Mouse (Mus musculus): ENCODE measurements around the gene Rfc2.

The Rfc2 gene

GRCm38 (mm10) chr5:134609916-134610643 is 28.9 kb downstream of the Rfc2 start:
- DNase-seq (ENCODE audit: low spot score): no peak

GRCm38 (mm10) chr5:134611810-134612521 is 30.8 kb downstream of the Rfc2 start:
- DNase-seq (ENCODE audit: low spot score): no peak

- DNase-seq (ENCODE audit: low spot score): peak; percentile 26
Observed at GRCm38 (mm10) chr5:134613727-134614126, 32.6 kb downstream of the Rfc2 start.

- no peak for DNase-seq (ENCODE audit: low spot score)
Observed at GRCm38 (mm10) chr5:134614296-134614695, 33.1 kb downstream of the Rfc2 start.

- DNase-seq (ENCODE audit: low spot score): peak; percentile 28
Observed at GRCm38 (mm10) chr5:134614802-134615201, 33.6 kb downstream of the Rfc2 start, which contains the start of gene Lat2. Gene Lat2 (minus strand): TSS chr5:134615025.

- no peak for DNase-seq (ENCODE audit: low spot score)
Observed at GRCm38 (mm10) chr5:134615380-134615779, 34.2 kb downstream of the Rfc2 start.

GRCm38 (mm10) chr5:134615780-134616179 is 34.6 kb downstream of the Rfc2 start:
- DNase-seq (ENCODE audit: low spot score): no peak

GRCm38 (mm10) chr5:134617071-134617470 is 35.9 kb downstream of the Rfc2 start:
- peak; percentile 68 for DNase-seq (ENCODE audit: low spot score)

GRCm38 (mm10) chr5:134620457-134620856 is 39.3 kb downstream of the Rfc2 start:
- DNase-seq (ENCODE audit: low spot score): no peak

GRCm38 (mm10) chr5:134621099-134621640 is 40.0 kb downstream of the Rfc2 start:
- peak; percentile 53 for DNase-seq (ENCODE audit: low spot score)

GRCm38 (mm10) chr5:134622069-134622468 is 40.9 kb downstream of the Rfc2 start:
- no peak for DNase-seq (ENCODE audit: low spot score)

- no peak for DNase-seq (ENCODE audit: low spot score)
Observed at GRCm38 (mm10) chr5:134629508-134629907, 48.3 kb downstream of the Rfc2 start.

- no peak for DNase-seq (ENCODE audit: low spot score)
Observed at GRCm38 (mm10) chr5:134630835-134631234, 49.7 kb downstream of the Rfc2 start.

- no peak for DNase-seq (ENCODE audit: low spot score)
Observed at GRCm38 (mm10) chr5:134632841-134633240, 51.7 kb downstream of the Rfc2 start.

GRCm38 (mm10) chr5:134637820-134638367 is 56.7 kb downstream of the Rfc2 start:
- no peak for DNase-seq (ENCODE audit: low spot score)

- DNase-seq (ENCODE audit: low spot score): no peak
Observed at GRCm38 (mm10) chr5:134638461-134639268, 57.5 kb downstream of the Rfc2 start.

- peak; percentile 97 for DNase-seq (ENCODE audit: low spot score)
Observed at GRCm38 (mm10) chr5:134639269-134639682, 58.1 kb downstream of the Rfc2 start, which contains the start of gene Eif4h. Gene Eif4h (minus strand): TSS chr5:134639490.

GRCm38 (mm10) chr5:134640371-134640770 is 59.2 kb downstream of the Rfc2 start:
- no peak for DNase-seq (ENCODE audit: low spot score)

GRCm38 (mm10) chr5:134644121-134644520 is 63.0 kb downstream of the Rfc2 start:
- DNase-seq (ENCODE audit: low spot score): no peak

GRCm38 (mm10) chr5:134644643-134645118 is 63.5 kb downstream of the Rfc2 start:
- peak; percentile 95 for DNase-seq (ENCODE audit: low spot score)

- no peak for DNase-seq (ENCODE audit: low spot score)
Observed at GRCm38 (mm10) chr5:134646461-134646860, 65.3 kb downstream of the Rfc2 start.

GRCm38 (mm10) chr5:134647394-134647793 is 66.2 kb downstream of the Rfc2 start:
- DNase-seq (ENCODE audit: low spot score): no peak

Data from lung, postnatal 25 days (tissue).